Mouse (Mus musculus) CD4-positive helper T cell, adult 2 months (primary cell): ENCODE measurements at regions not wholly inside any gene's neighbourhood (a gene's known extent, or its start where the extent isn't known, plus 50 kb on each side); places are given as distances from the start of the nearest gene placed in this dataset.
A peak's percentile ranks its signal among the peaks of the same experiment; 100 is the strongest.
"Not testable (repeated sequence)": the region's sequence is repeated elsewhere in the genome, so short reads cannot be mapped to it uniquely, and the experiment has no call there.

ENCODE experiments used
- DNase-seq: peaks from one replicate; pipeline ENCODE4 v3.0.0-alpha.2; 2012; ENCODE audit warnings: low read depth, missing footprints, low spot score

GRCm38 (mm10) chr1:128535537-128536150 is 56.4 kb downstream of the Cxcr4 start:
- no peak for DNase-seq

GRCm38 (mm10) chr1:128532632-128533031 is 59.5 kb downstream of the Cxcr4 start:
- DNase-seq: no peak

GRCm38 (mm10) chr1:128529808-128530545 is 62.1 kb downstream of the Cxcr4 start:
- DNase-seq: no peak

GRCm38 (mm10) chr1:128519234-128519633 is 72.9 kb downstream of the Cxcr4 start:
- DNase-seq: no peak

- peak; percentile 7 for DNase-seq
These were observed 73.6 kb downstream of the Cxcr4 start for GRCm38 (mm10) chr1:128518514-128518913.

- DNase-seq: no peak
These were observed 74.7 kb downstream of the Cxcr4 start for GRCm38 (mm10) chr1:128517351-128517750.

- DNase-seq: no peak
These were observed 77.8 kb downstream of the Cxcr4 start for GRCm38 (mm10) chr1:128514327-128514726.

GRCm38 (mm10) chr1:128513911-128514310 is 78.2 kb downstream of the Cxcr4 start:
- no peak for DNase-seq

GRCm38 (mm10) chr1:128513153-128513552 is 78.9 kb downstream of the Cxcr4 start:
- DNase-seq: no peak

- no peak for DNase-seq
These were observed 83.2 kb downstream of the Cxcr4 start for GRCm38 (mm10) chr1:128508816-128509461.

- DNase-seq: no peak
These were observed 85.4 kb downstream of the Cxcr4 start for GRCm38 (mm10) chr1:128506551-128507313.

GRCm38 (mm10) chr1:128504371-128504770 is 87.2 kb upstream of the Dars start:
- no peak for DNase-seq

- no peak for DNase-seq
These were observed 81.0 kb upstream of the Dars start for GRCm38 (mm10) chr1:128498042-128498772.

- no peak for DNase-seq
These were observed 75.1 kb upstream of the Dars start for GRCm38 (mm10) chr1:128492251-128492650.

GRCm38 (mm10) chr1:128487181-128487580 is 70.0 kb upstream of the Dars start:
- not testable (repeated sequence) for DNase-seq

GRCm38 (mm10) chr1:128478376-128478775 is 61.2 kb upstream of the Dars start:
- DNase-seq: peak; percentile 69

- peak; percentile 28 for DNase-seq
These were observed 60.5 kb upstream of the Dars start for GRCm38 (mm10) chr1:128477653-128478052.

- DNase-seq: no peak
These were observed 55.6 kb upstream of the Dars start for GRCm38 (mm10) chr1:128472713-128473230.

GRCm38 (mm10) chr1:128472022-128472712 is 55.0 kb upstream of the Dars start:
- no peak for DNase-seq

GRCm38 (mm10) chr1:128470786-128471185 is 53.6 kb upstream of the Dars start:
- DNase-seq: no peak
